Mouse (Mus musculus) heart, postnatal 0 days (tissue): ENCODE measurements around the gene Ldlrad3. TPM values are rescaled to one million over a fixed set of nuclear protein-coding genes. Genes with fewer than 3 reads are reported as not detected.

Experiments used
- ATAC-seq: fragments of 200-750 bp; cut with Nextera tagmentation; 2 replicates; pipeline ENCODE4 v1.8.0; 2017; ENCODE audit warnings: low read depth, moderate number of reproducible peaks, moderate library complexity; ENCODE audit not compliant: insufficient read depth
- DNase-seq: peaks from one replicate; pipeline ENCODE4 v3.0.0-alpha.2; 2016; ENCODE audit warnings: low spot score
- H3K27ac ChIP-seq: fragments of 300-500 bp; sonication (generic); 2 replicates; pipeline ENCODE4 v1.5.1; 2014; ENCODE audit warnings: low read depth, mild to moderate bottlenecking
- H3K27me3 ChIP-seq: fragments of 300-500 bp; sonication (generic); 2 replicates; pipeline ENCODE4 v1.6.1; 2014; ENCODE audit warnings: low read length, mixed read lengths; ENCODE audit not compliant: control insufficient read depth, insufficient read depth
- H3K36me3 ChIP-seq: fragments of 300-500 bp; sonication (generic); replicated peaks from 2 replicates; pipeline ENCODE4 v1.6.1; 2014; ENCODE audit warnings: low read length, mixed read lengths; ENCODE audit not compliant: control insufficient read depth, insufficient read depth
- H3K4me1 ChIP-seq: fragments of 300-500 bp; sonication (generic); 2 replicates; pipeline ENCODE4 v1.6.1; 2014; ENCODE audit warnings: antibody characterized with exemption; ENCODE audit not compliant: control insufficient read depth, insufficient read depth
- H3K4me2 ChIP-seq: fragments of 300-500 bp; sonication (generic); 2 replicates; pipeline ENCODE4 v1.6.1; 2014; ENCODE audit warnings: low read depth, mild to moderate bottlenecking, low read length, moderate library complexity
- H3K4me3 ChIP-seq: fragments of 300-500 bp; sonication (generic); 2 replicates; pipeline ENCODE4 v1.5.1; 2014; ENCODE audit warnings: low read depth, low read length
- H3K9ac ChIP-seq: fragments of 300-500 bp; sonication (generic); replicated peaks from 2 replicates; pipeline ENCODE4 v1.6.1; 2014; ENCODE audit warnings: low read depth, low read length, mixed read lengths
- H3K9me3 ChIP-seq: fragments of 300-500 bp; sonication (generic); replicated peaks from 2 replicates; pipeline ENCODE4 v1.6.1; 2016; ENCODE audit warnings: low read length; ENCODE audit not compliant: control insufficient read depth
- CTCF ChIP-seq: IDR thresholded peaks from 2 replicates; pipeline ENCODE4 v1.5.1; 2016; ENCODE audit warnings: antibody characterized with exemption, control low read depth, low read depth
- EP300 ChIP-seq: IDR thresholded peaks from 2 replicates; pipeline ENCODE4 v1.6.1; 2016; ENCODE audit warnings: antibody characterized with exemption, low read depth
- WGBS: fragments of 180-500 bp; shearing (Covaris S2); extraction: QIAGEN DNeasy Blood & Tissue Kit; methylation state at CpG from one replicate; pipeline ENCODE4 v1.1.7; 2014; 5-methylcytosine and 5-hydroxymethylcytosine counted together
- polyA plus RNA-seq: library from polyadenylated mRNA; unstranded; fragments of >200 nt; fragmentation: Nextera tagmentation; extraction: Ambion mirVana; gene quantifications from 2 replicates; pipeline ENCODE4 v1.2.1, GENCODE M21; 2015
- total RNA-seq: library from RNA; depleted of rRNA; stranded (reverse); fragments of >200 nt; gene quantifications from 2 replicates; pipeline ENCODE4 v1.2.3, GENCODE M21; 2014; ENCODE audit warnings: low replicate concordance

Ldlrad3 gene
- total and polyA plus RNA-seq, 2 experiments from 2014 or later, result 3.5 to 5.4 TPM

DNA sequence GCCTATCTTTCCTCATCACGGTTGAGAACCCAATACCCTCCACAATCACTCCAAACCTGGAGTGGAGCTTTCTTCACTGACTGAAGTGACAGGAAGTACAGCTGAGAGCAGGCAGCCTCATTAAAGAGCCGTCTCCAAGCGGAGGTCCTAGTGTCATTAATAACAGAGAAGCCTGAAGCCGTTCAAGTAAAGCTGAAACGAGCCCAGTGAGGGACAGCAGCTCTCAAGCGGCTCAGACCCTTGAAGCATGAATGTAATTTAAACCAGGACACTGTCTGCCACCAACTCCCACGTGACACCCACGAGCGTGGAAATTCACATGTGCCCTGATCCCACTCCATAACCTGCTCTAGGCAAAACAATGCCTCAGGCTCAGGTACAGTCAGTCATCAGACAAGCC, 29.7 kb downstream of the Ldlrad3 start:
- no peaks in the 10 kb centered on the region for H3K36me3 ChIP-seq
- WGBS, result 51% methylated on average over 9 of the region's 9 CpGs
- H3K4me3 ChIP-seq, result no peak overlapping the region
- H3K4me1 ChIP-seq, result no peaks in the 10 kb centered on the region; the same call in 1 of the 2 replicates
- H3K9me3 ChIP-seq, result no peaks in the 10 kb centered on the region
- H3K27ac ChIP-seq, result no peak overlapping the region
- H3K27me3 ChIP-seq, result no peaks in the 10 kb centered on the region
- H3K9ac ChIP-seq, result no peak overlapping the region
- ATAC-seq (no peak), DNase-seq (no peak)
- H3K4me2 ChIP-seq, result no peak overlapping the region
- TF ChIP-seq EP300 (no peak), CTCF (no peak)

GRCm38 (mm10) chr2:102155306-102156015, 30.7 kb downstream of the Ldlrad3 start:
- WGBS, result 70% methylated on average over 5 of the region's 5 CpGs
- Histone ChIP-seq H3K4me2 (no peak overlapping the region), H3K9me3 (no peaks in the 10 kb centered on the region), H3K36me3 (no peaks in the 10 kb centered on the region), H3K9ac (no peak overlapping the region), H3K27ac (no peak overlapping the region), H3K4me3 (no peak overlapping the region), H3K27me3 (no peaks in the 10 kb centered on the region), H3K4me1 (no peaks in the 10 kb centered on the region; the same call in 1 of the 2 replicates)
- DNase-seq (no peak), ATAC-seq (no peak)
- TF ChIP-seq EP300 (no peak), CTCF (no peak)

DNA sequence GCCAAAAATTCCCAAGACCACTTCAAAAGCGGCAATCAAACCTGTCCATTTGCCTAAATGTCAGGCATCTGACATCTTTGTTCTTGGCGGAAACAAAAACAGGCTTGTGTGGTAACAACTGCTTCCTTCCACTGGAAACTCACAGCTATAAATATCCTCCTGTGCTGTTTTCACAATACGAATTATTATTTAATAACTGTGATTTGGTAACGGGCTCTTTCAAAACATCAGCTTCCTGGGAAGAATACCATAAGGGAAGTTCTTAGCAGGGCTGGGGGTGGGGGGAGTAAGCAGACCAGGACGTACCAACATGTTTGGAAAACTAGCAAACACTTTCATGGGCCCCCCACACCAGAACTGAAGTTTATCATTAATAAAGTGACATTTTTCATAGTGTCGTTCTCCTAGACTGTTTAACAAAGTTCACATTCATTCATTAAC, 31.4 kb downstream of the Ldlrad3 start:
- H3K27ac ChIP-seq, result peak overlapping the region; percentile 37; the same call in 1 of the 2 replicates

DNA sequence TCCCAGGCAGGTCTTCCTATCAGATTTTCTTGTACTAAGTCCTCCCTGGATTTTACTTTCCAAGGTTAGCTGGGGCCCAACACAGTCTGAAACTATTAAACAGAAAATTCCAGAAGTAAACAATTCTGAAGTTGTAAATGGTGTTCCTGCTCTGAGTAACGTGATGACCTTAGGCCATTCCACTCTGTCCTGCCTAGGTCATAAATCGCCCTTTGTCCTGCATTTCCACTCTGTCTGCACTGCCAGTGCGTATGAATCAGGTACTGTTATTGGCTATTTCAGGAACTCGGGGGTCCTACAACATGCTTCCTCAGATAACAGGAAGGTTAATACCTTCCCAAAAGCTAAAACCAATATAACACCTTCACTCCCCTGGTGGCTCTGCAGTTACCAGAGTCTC, 31.9 kb downstream of the Ldlrad3 start:
- no peaks in the 10 kb centered on the region for H3K9me3 ChIP-seq
- peak overlapping the region; percentile 37; the same call in 1 of the 2 replicates for H3K27ac ChIP-seq
- DNase-seq (no peak), ATAC-seq (no peak)
- H3K4me1 ChIP-seq, result no peaks in the 10 kb centered on the region; the same call in 1 of the 2 replicates
- H3K4me2 ChIP-seq, result no peak overlapping the region
- no peaks in the 10 kb centered on the region for H3K36me3 ChIP-seq
- no peak overlapping the region for H3K4me3 ChIP-seq
- no peaks in the 10 kb centered on the region for H3K27me3 ChIP-seq
- 58% methylated on average over 4 of the region's 4 CpGs for WGBS
- TF ChIP-seq CTCF, result no peak
- H3K9ac ChIP-seq, result no peak overlapping the region

More for the DNA sequence above, 31.4 kb downstream of the Ldlrad3 start:
- ATAC-seq (no peak), DNase-seq (no peak)
- H3K4me2 ChIP-seq, result no peak overlapping the region
- no peaks in the 10 kb centered on the region for H3K27me3 ChIP-seq
- H3K36me3 ChIP-seq, result no peaks in the 10 kb centered on the region
- H3K9ac ChIP-seq, result no peak overlapping the region
- TF ChIP-seq EP300 (no peak), CTCF (no peak)
- no peaks in the 10 kb centered on the region; the same call in 1 of the 2 replicates for H3K4me1 ChIP-seq
- no peaks in the 10 kb centered on the region for H3K9me3 ChIP-seq
- 42% methylated on average over 6 of the region's 6 CpGs for WGBS
- H3K4me3 ChIP-seq, result no peak overlapping the region

DNA sequence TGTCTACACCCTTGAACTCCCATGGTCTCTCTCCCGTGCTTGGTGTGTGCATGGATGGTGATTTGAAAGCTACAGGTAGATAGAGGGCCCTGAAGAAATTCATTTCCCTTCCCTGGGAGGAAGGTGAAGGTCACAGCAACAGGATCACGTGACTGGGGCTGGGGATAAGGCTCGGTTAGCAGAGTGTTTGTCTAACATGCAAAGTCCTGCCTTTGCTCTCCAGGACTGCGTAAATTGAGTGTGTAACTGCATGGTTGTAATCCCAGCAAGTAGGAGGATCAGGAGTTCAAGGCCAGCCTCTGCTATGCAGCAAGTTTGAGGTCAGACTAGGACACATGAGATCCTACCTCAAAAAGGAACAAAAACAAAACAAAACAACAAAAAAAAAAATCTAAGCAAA, 32.7 kb downstream of the Ldlrad3 start:
- H3K4me2 ChIP-seq, result no peak overlapping the region
- no peak overlapping the region for H3K4me3 ChIP-seq
- H3K27me3 ChIP-seq, result no peaks in the 10 kb centered on the region
- H3K9ac ChIP-seq, result no peak overlapping the region
- no peak for TF ChIP-seq CTCF
- no peak for TF ChIP-seq EP300
- ATAC-seq (no peak), DNase-seq (no peak)
- H3K9me3 ChIP-seq, result no peaks in the 10 kb centered on the region
- 78% methylated on average over 4 of the region's 4 CpGs for WGBS
- no peaks in the 10 kb centered on the region for H3K36me3 ChIP-seq
- H3K27ac ChIP-seq, result no peak overlapping the region
- H3K4me1 ChIP-seq, result no peaks in the 10 kb centered on the region; the same call in 1 of the 2 replicates

DNA sequence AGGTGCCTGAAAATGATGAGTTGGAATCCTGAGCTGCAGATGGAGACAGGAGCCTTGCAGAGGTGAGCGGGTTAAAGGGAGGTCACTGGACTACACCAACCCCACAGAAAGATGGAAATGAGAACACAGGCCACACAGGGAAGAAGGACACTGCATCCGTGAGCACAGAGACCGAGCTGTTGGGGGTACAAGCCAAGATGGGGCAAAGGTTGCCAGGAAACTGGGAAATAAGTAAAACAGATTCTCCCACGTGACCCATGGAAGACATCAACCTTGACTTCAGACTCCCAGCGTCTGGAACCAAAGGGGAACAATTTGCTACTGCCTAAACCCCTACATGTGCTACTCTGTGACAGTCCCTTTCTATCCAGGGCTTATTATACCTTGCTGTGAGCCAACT, 33.3 kb downstream of the Ldlrad3 start:
- Histone ChIP-seq H3K4me1 (no peaks in the 10 kb centered on the region; the same call in 1 of the 2 replicates), H3K9ac (no peak overlapping the region), H3K4me3 (no peak overlapping the region), H3K27me3 (no peaks in the 10 kb centered on the region), H3K4me2 (no peak overlapping the region), H3K27ac (no peak overlapping the region), H3K9me3 (no peaks in the 10 kb centered on the region), H3K36me3 (no peaks in the 10 kb centered on the region)
- DNase-seq, result no peak
- ATAC-seq, result no peak
- TF ChIP-seq CTCF, result no peak
- TF ChIP-seq EP300, result no peak
- 78% methylated on average over 5 of the region's 5 CpGs for WGBS
